Mouse (Mus musculus): Measurements from ENCODE around the gene Rrp9. TPM values are rescaled to one million over a fixed set of nuclear protein-coding genes. Genes with fewer than 3 reads are reported as not detected.

Rrp9 gene
- polyA plus RNA-seq, 1 experiment from 2014 or later = 20.8 TPM

DNA sequence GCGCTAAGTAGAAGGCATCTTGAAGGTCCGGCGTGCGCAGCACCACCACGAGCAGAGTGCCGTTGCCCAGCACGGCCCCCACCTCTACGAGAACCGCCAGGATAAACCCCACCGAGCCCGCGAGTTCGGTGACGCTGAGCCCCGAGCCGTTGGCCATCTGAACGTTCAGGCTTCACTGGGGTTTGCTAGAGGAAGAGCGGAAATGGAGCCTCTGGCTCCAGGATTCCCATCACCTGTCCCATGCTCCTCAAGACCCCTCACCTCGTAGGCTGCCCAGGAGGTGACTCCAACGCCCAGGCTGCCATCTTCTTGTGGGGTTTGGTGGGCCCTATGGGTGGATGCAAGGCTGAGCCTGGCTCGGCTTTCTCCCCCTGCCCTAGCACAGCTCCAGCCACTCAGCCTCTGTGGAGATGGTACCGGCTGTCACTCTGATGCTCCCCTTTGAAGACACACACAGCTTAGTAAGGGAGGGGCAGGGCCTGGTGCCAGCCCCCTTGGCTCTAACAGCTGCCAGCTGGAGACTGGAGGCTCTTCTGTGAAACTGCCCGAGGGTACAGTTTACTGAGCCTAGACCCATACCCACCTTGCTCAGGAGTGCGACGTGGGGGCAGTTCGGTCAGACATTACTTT lies 10.1 kb upstream of the Rrp9 start, which contains the start of gene Gpr62:
TSS of gene Gpr62 (minus strand) at position 368 of the 630 bp plus-strand sequence.
- WGBS (ENCODE audit: insufficient replicate concordance) = 26% methylated on average over 26 of the region's 26 CpGs
- Histone ChIP-seq H3K4me1 (replicated peaks) (peaks cover 12% of the 10 kb centered on the region), H3K4me2 (peak within 1 kb of the TSS; percentile 72), H3K27ac (replicated peaks) (no peak within 1 kb of the TSS), H3K27me3 (peaks cover 43% of the 10 kb centered on the region), H3K9ac (no peak within 1 kb of the TSS), H3K36me3 (replicated peaks) (no peaks in the 10 kb centered on the region), H3K9me3 (replicated peaks) (no peaks in the 10 kb centered on the region), H3K4me3 (replicated peaks) (peak within 1 kb of the TSS; percentile 50)
- ATAC-seq (ENCODE audit: insufficient read depth) = no peak

DNA sequence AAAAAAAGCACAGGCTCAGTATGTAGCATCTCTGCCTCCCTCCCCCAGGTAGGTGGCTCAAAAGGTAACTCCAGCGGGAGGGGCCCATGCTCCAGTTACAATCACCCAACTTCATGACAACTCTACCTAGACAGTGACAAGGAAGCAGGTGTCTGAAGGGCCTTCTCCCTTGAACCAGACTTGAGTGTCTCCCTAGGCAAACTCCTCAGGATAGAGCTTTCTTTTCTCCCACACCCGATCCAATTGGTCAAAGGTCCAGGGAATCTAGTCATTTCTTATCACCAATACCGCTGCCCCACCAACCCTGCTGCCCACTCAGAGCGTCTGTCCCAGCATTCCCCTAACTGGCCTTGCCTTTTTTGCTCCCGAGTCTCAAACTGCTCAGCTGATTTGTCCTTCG lies 9.0 kb upstream of the Rrp9 start:
- H3K27me3 ChIP-seq = peaks cover 43% of the 10 kb centered on the region
- no peaks in the 10 kb centered on the region for H3K9me3 ChIP-seq (replicated peaks)
- no peak overlapping the region for H3K4me3 ChIP-seq (replicated peaks)
- no peak overlapping the region for H3K27ac ChIP-seq (replicated peaks)
- H3K36me3 ChIP-seq (replicated peaks) = no peaks in the 10 kb centered on the region
- no peak for ATAC-seq (ENCODE audit: insufficient read depth)
- H3K9ac ChIP-seq = no peak overlapping the region
- peaks cover 12% of the 10 kb centered on the region for H3K4me1 ChIP-seq (replicated peaks)
- 72% methylated on average over 6 of the region's 6 CpGs for WGBS (ENCODE audit: insufficient replicate concordance)
- no peak overlapping the region for H3K4me2 ChIP-seq

DNA sequence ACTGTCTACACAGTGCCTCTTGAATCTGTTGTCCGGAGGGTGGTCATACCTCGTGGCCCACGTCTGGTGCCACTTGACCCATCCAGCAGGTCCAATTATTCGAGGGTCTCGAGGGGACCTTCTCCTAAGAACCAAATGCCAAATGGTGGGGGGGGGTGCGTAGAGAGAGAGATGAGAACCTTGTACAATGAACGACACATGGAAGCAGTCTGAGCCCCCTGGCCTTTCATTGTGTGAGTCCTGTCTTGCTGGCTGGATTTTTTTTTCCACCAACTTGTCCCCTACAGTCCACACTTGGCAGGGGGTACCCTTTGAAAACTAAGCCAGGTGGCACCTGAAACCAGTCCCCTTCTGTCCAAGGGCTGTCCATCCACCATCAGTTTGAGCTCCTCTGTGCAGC lies 8.0 kb upstream of the Rrp9 start:
- Histone ChIP-seq H3K4me1 (replicated peaks) (peaks cover 12% of the 10 kb centered on the region), H3K4me3 (replicated peaks) (no peak overlapping the region), H3K4me2 (no peak overlapping the region), H3K36me3 (replicated peaks) (no peaks in the 10 kb centered on the region), H3K9ac (no peak overlapping the region), H3K27ac (replicated peaks) (no peak overlapping the region), H3K27me3 (peaks cover 43% of the 10 kb centered on the region), H3K9me3 (replicated peaks) (no peaks in the 10 kb centered on the region)
- 69% methylated on average over 7 of the region's 7 CpGs for WGBS (ENCODE audit: insufficient replicate concordance)
- no peak for ATAC-seq (ENCODE audit: insufficient read depth)

DNA sequence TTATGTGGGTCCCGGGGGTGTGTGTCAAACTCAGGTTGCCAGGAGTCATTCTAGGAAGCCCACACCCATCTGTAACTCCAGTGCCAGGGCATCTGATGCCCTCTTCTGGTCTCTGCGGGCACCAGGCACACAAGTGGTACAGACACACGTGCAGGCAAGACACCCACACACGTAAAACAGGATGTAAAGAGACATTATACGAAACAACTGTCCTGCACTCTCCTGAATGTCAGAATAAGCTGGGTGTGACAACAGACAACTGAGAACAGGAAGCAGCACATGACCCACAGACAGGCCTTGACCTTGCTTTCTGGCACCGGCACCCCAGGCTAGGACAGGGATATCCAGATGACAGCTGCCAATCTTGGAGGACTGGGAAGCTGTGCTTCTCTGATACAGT lies 6.4 kb upstream of the Rrp9 start:
- H3K4me3 ChIP-seq (replicated peaks) = no peak overlapping the region
- H3K9ac ChIP-seq = no peak overlapping the region
- 32% methylated on average over 6 of the region's 6 CpGs for WGBS (ENCODE audit: insufficient replicate concordance)
- ATAC-seq (ENCODE audit: insufficient read depth) = no peak
- no peak overlapping the region for H3K27ac ChIP-seq (replicated peaks)
- peaks cover 18% of the 10 kb centered on the region for H3K4me1 ChIP-seq (replicated peaks)
- no peaks in the 10 kb centered on the region for H3K36me3 ChIP-seq (replicated peaks)
- no peak overlapping the region for H3K4me2 ChIP-seq
- H3K9me3 ChIP-seq (replicated peaks) = no peaks in the 10 kb centered on the region
- peaks cover 28% of the 10 kb centered on the region for H3K27me3 ChIP-seq

DNA sequence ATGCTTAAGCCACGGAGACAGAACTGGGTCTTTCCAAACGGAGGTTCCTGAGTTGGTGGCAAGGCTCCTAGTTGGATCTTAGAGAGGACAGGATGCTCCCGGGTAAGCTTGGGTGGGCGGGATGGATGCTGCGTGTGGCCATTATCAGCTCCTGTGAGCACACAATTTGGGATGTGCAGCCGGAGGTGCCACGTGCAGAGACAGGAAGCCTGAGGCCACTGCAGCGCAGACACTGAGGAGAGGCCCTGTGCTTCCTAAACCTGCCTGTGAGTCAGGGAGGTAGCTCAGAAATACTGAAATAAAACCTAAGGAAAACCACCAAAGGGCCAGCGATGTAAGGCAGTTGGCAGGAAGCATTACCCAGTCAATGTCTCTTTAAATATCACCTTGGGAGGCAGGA lies 6.0 kb upstream of the Rrp9 start:
- Histone ChIP-seq H3K36me3 (replicated peaks) (no peaks in the 10 kb centered on the region), H3K27ac (replicated peaks) (no peak overlapping the region), H3K4me1 (replicated peaks) (peaks cover 18% of the 10 kb centered on the region), H3K4me3 (replicated peaks) (no peak overlapping the region), H3K9me3 (replicated peaks) (no peaks in the 10 kb centered on the region), H3K4me2 (no peak overlapping the region), H3K9ac (no peak overlapping the region), H3K27me3 (peaks cover 24% of the 10 kb centered on the region)
- 28% methylated on average over 9 of the region's 9 CpGs for WGBS (ENCODE audit: insufficient replicate concordance)
- no peak for ATAC-seq (ENCODE audit: insufficient read depth)

DNA sequence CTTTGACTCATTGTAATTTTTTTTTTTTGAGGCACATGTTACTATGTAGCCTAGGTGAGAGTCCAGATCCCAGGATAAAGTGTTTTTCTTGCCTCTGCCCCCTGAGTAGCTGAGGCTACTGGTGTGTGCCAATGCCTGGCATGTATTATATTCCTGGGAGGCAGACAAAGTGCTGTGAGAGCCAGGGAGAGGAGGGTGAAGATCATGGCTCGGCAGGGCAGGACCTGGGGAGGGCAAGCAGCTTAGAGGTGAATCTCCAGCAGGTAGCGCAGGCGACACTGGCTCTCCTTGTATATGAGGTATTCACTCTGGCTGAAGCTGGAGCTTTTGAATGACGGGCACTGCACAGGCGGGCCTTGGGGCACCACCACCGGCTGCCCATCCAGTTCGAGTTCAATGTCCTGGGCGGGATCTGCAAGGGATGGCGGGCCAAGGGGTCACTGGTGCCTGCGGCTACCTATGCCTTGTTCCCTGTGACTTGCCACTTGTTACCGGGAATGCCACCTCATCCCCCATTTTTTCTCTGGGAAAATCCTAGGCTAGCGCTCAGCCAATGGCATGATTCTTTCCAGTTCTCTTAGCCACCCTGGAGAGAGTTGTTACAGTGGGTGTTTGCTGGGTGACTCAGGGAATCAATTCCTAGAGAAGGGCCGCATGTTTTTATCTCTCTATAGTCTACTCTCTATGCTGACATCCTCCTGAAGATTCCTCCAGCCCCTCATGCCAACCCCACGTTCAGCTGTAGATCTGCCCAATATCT lies 4.6 kb upstream of the Rrp9 start:
- 65% methylated on average over 14 of the region's 14 CpGs for WGBS (ENCODE audit: insufficient replicate concordance)
- Histone ChIP-seq H3K4me2 (no peak overlapping the region), H3K4me1 (replicated peaks) (peaks cover 31% of the 10 kb centered on the region), H3K9me3 (replicated peaks) (no peaks in the 10 kb centered on the region), H3K9ac (no peak overlapping the region), H3K36me3 (replicated peaks) (no peaks in the 10 kb centered on the region), H3K27ac (replicated peaks) (no peak overlapping the region), H3K27me3 (peaks cover 10% of the 10 kb centered on the region), H3K4me3 (replicated peaks) (no peak overlapping the region)
- ATAC-seq (ENCODE audit: insufficient read depth) = no peak

DNA sequence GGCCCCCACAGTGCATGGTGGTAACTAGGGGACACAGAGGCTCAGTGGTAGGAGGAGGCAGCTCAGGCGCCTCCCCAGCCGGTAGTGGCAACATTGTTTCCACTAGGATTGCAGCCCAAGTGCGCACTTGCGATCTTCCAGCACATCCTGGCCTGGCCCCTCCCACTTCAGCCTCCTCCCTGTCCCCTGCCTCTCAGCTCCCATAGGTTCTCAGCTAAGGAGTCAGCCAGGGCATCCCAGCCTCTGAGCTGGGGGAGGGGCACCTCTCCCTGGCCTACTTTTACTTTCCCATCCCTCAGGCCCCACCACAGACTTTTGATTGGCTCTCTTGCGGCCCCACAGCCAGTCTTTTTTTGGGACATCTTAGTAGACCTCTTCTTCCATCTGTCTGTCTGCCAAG lies 3.9 kb upstream of the Rrp9 start:
- no peak for ATAC-seq (ENCODE audit: insufficient read depth)
- Histone ChIP-seq H3K27me3 (peaks cover 3% of the 10 kb centered on the region), H3K4me2 (no peak overlapping the region), H3K27ac (replicated peaks) (no peak overlapping the region), H3K36me3 (replicated peaks) (no peaks in the 10 kb centered on the region), H3K9ac (no peak overlapping the region), H3K4me1 (replicated peaks) (peaks cover 37% of the 10 kb centered on the region), H3K9me3 (replicated peaks) (no peaks in the 10 kb centered on the region), H3K4me3 (replicated peaks) (no peak overlapping the region)
- 73% methylated on average over 5 of the region's 5 CpGs for whole genome bisulfite sequencing (ENCODE audit: insufficient replicate concordance)

DNA sequence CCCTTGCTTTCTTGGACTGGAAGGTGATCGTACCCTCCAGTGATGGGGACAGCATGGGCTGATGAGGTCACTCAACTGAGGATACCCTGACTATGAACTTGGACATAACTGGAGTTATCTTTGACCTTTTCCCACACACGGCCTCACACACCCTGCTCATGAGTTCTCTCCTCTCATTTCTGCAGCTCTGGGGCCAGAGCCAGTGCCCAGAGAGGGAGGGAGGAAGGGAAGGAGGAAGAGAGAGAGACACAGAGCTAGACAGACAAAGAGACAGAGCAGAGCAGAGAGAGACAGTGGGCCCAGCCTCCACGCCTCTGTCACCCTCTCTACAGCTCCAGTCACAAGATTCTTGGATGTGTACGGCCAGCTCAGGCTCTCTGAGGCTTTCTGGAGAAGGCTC lies 3.4 kb upstream of the Rrp9 start:
- no peaks in the 10 kb centered on the region for H3K27me3 ChIP-seq
- WGBS (ENCODE audit: insufficient replicate concordance) = 56% methylated on average over 4 of the region's 4 CpGs
- H3K4me2 ChIP-seq = no peak overlapping the region
- no peak overlapping the region for H3K9ac ChIP-seq
- H3K36me3 ChIP-seq (replicated peaks) = no peaks in the 10 kb centered on the region
- no peak overlapping the region for H3K27ac ChIP-seq (replicated peaks)
- no peak overlapping the region for H3K4me3 ChIP-seq (replicated peaks)
- no peak for ATAC-seq (ENCODE audit: insufficient read depth)
- H3K9me3 ChIP-seq (replicated peaks) = no peaks in the 10 kb centered on the region
- peaks cover 39% of the 10 kb centered on the region for H3K4me1 ChIP-seq (replicated peaks)

DNA sequence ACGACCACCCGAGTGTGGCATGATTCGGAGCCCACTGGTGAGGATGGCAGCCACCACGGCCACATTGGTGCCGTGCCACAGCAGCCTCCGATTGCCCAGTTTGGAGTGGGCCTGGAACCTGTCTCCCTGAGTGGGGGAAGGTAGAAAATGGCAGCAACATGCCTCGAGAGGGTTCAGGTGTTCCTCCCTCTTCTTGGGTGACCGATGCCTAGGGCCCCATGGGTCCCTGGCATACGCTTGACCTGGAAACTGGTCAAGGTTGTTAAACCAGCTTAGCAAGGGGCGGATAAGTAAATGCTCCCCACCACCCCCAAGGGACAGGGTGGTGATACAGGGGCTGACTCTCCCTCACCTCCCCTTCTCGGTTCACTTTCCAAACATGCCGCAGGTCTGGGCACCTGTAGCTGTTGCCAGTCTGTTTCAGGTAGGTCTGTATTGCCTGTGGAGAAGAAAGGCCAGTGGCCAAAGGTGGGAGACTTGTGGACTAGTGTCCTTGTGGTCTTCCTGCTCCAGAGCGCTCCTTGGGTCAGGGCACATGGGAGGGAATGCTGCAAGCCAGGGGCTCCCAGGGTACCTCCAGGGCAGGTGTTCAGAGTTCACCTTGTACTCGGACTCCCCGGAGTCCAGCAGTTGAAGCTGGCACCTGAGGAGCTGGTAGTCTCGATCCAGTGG lies 2.5 kb upstream of the Rrp9 start:
- Histone ChIP-seq H3K9ac (no peak overlapping the region), H3K4me2 (no peak overlapping the region), H3K4me1 (replicated peaks) (peaks cover 48% of the 10 kb centered on the region), H3K4me3 (replicated peaks) (no peak overlapping the region), H3K27ac (replicated peaks) (no peak overlapping the region), H3K9me3 (replicated peaks) (no peaks in the 10 kb centered on the region), H3K36me3 (replicated peaks) (no peaks in the 10 kb centered on the region), H3K27me3 (no peaks in the 10 kb centered on the region)
- ATAC-seq (ENCODE audit: insufficient read depth) = no peak
- 72% methylated on average over 16 of the region's 16 CpGs for WGBS (ENCODE audit: insufficient replicate concordance)

DNA sequence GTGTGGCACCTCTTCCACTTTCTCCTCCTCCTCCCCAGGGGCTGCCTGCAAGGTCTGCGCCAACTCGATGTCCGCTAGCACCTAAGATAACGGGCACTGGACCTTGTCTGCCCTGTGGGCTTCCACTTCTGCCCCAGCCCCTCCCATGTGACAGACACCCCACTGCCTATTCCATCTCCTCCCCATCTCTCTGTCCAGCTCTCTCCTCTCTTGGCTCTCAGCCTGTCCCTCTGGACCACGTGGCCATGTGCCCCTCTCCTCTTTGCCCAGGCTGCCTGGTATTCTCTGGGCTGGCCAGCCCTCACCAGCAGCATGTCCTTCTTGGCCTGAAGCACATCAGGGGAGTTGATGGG lies 2.0 kb upstream of the Rrp9 start:
- H3K36me3 ChIP-seq (replicated peaks) = no peaks in the 10 kb centered on the region
- no peak overlapping the region for H3K27ac ChIP-seq (replicated peaks)
- no peaks in the 10 kb centered on the region for H3K27me3 ChIP-seq
- H3K9me3 ChIP-seq (replicated peaks) = no peaks in the 10 kb centered on the region
- H3K4me3 ChIP-seq (replicated peaks) = no peak overlapping the region
- H3K4me1 ChIP-seq (replicated peaks) = peaks cover 50% of the 10 kb centered on the region
- WGBS (ENCODE audit: insufficient replicate concordance) = 67% methylated on average over 5 of the region's 5 CpGs
- H3K4me2 ChIP-seq = no peak overlapping the region
- H3K9ac ChIP-seq = no peak overlapping the region
- no peak for ATAC-seq (ENCODE audit: insufficient read depth)

DNA sequence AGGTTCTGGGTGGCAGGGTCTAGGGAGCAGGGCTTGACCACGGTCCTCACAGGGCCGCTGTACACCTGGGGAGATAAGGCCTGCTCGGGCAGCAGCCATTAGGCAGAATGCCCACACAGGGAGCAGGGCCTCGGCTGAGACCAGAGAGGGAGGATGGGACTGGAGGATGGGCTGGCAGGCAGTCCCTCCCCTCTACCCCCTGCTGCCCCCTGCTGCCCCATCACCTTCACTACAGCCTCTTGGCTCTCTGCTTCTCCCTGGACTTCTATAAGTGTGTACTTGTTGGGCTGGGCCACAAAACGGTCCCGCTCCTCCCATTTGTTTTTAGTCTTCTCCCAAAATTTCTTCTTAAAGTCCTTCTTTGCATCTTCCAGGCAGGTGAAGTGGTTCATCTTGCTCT lies 1.3 kb upstream of the Rrp9 start:
- no peak for ATAC-seq (ENCODE audit: insufficient read depth)
- H3K4me1 ChIP-seq (replicated peaks) = peaks cover 47% of the 10 kb centered on the region
- H3K4me3 ChIP-seq (replicated peaks) = no peak overlapping the region
- no peaks in the 10 kb centered on the region for H3K36me3 ChIP-seq (replicated peaks)
- H3K9me3 ChIP-seq (replicated peaks) = no peaks in the 10 kb centered on the region
- WGBS (ENCODE audit: insufficient replicate concordance) = 4% methylated on average over 6 of the region's 6 CpGs
- H3K4me2 ChIP-seq = no peak overlapping the region
- no peaks in the 10 kb centered on the region for H3K27me3 ChIP-seq
- no peak overlapping the region for H3K9ac ChIP-seq
- H3K27ac ChIP-seq (replicated peaks) = no peak overlapping the region
